Mouse (Mus musculus) liver, embryonic 14.5 days (tissue): Measurements from ENCODE around the gene Glmp. TPM values are rescaled to one million over a fixed set of nuclear protein-coding genes. Genes with fewer than 3 reads are reported as not detected.
"Not testable (repeated sequence)": the region's sequence is repeated elsewhere in the genome, so short reads cannot be mapped to it uniquely, and the experiment has no call there.

Experiments used
- ATAC-seq: fragments of 200-750 bp; cut with Nextera tagmentation; 2 replicates; pipeline ENCODE4 v1.8.0; 2017; ENCODE audit warnings: moderate number of reproducible peaks, mild to moderate bottlenecking, moderate library complexity; ENCODE audit not compliant: insufficient read depth
- DNase-seq, 3 experiments: peaks; one replicate each; pipeline ENCODE4 v3.0.0-alpha.2; 2012 to 2013; ENCODE audit warnings: low read depth in 3 of 3, low spot score in 3 of 3
- H3K27ac ChIP-seq: fragments of 300-500 bp; sonication (generic); 2 replicates; pipeline ENCODE4 v1.5.1; 2014; ENCODE audit warnings: moderate library complexity, mild to moderate bottlenecking, control low read depth, inconsistent platforms
- H3K27me3 ChIP-seq: fragments of 300-500 bp; sonication (generic); 2 replicates; pipeline ENCODE4 v1.6.1; 2014; ENCODE audit warnings: mild to moderate bottlenecking, low read length, moderate library complexity; ENCODE audit not compliant: control insufficient read depth, insufficient read depth
- H3K36me3 ChIP-seq: fragments of 300-500 bp; sonication (generic); replicated peaks from 2 replicates; pipeline ENCODE4 v1.6.1; 2014; ENCODE audit warnings: low read depth; ENCODE audit not compliant: control insufficient read depth, insufficient read depth
- H3K4me1 ChIP-seq, 2 experiments: fragments of 200-500 bp in 1 of 2; fragments of 300-500 bp in 1 of 2; sonication (generic) in 1 of 2; replicated peaks; 2 replicates each; pipeline ENCODE4 v1.6.1; 2012 to 2014; ENCODE audit warnings: antibody characterized with exemption in 1 of 2, inconsistent platforms in 1 of 2, low read length in 1 of 2; ENCODE audit not compliant: control insufficient read depth in 2 of 2, insufficient read depth in 2 of 2
- H3K4me2 ChIP-seq: fragments of 300-500 bp; sonication (generic); 2 replicates; pipeline ENCODE4 v1.6.1; 2014; ENCODE audit warnings: low read depth, mild to moderate bottlenecking, control low read depth, moderate library complexity
- H3K4me3 ChIP-seq, 2 experiments: fragments of 200-500 bp in 1 of 2; fragments of 300-500 bp in 1 of 2; sonication (generic) in 1 of 2; 2 replicates each; pipeline ENCODE4 v1.5.1; 2012 to 2014; ENCODE audit warnings: low read depth in 2 of 2, low read length in 2 of 2, mild to moderate bottlenecking in 2 of 2, control low read depth in 1 of 2, inconsistent platforms in 1 of 2, moderate library complexity in 1 of 2; ENCODE audit not compliant: insufficient read depth in 1 of 2
- H3K9ac ChIP-seq: fragments of 300-500 bp; sonication (generic); replicated peaks from 2 replicates; pipeline ENCODE4 v1.6.1; 2014; ENCODE audit warnings: mild to moderate bottlenecking, control low read depth, moderate library complexity
- H3K9me3 ChIP-seq: fragments of 300-500 bp; sonication (generic); 2 replicates; pipeline ENCODE4 v1.6.1; 2016; ENCODE audit warnings: low read length, mixed read lengths; ENCODE audit not compliant: control insufficient read depth
- WGBS: fragments of 180-500 bp; shearing (Covaris S2); extraction: QIAGEN DNeasy Blood & Tissue Kit; methylation state at CpG from one replicate; pipeline ENCODE4 v1.1.7; 2014; ENCODE audit not compliant: insufficient replicate concordance; 5-methylcytosine and 5-hydroxymethylcytosine counted together
- polyA plus RNA-seq, 2 experiments: library from polyadenylated mRNA; depleted of rRNA in 1 of 2; stranded (reverse) in 1 of 2; unstranded in 1 of 2; fragments of >200 nt; fragmentation: Nextera tagmentation in 1 of 2; extraction: Ambion mirVana in 1 of 2; gene quantifications; 2 replicates each; pipeline versions ENCODE4 v1.2.1 to v1.2.3; 2012 to 2014

The Glmp gene
- polyA plus RNA-seq, 2 experiments: 31.1 to 51.6 TPM

- not testable (repeated sequence) for H3K27me3 ChIP-seq, H3K27ac ChIP-seq, H3K9ac ChIP-seq, H3K4me1 ChIP-seq, H3K4me3 ChIP-seq, H3K9me3 ChIP-seq, H3K36me3 ChIP-seq
- H3K4me2 ChIP-seq: peak overlapping the region; percentile 22; the same call in 1 of the 2 replicates
- ATAC-seq (peak; percentile 78), DNase-seq (peak in 1 of 3 experiments; percentile 27)
- WGBS: 8% methylated on average over 18 of the region's 19 CpGs
Measured at GRCm38 (mm10) chr3:88375750-88376626, 51.2 kb downstream of the Glmp start.

- H3K4me1 ChIP-seq, ATAC-seq, H3K4me2 ChIP-seq, H3K9me3 ChIP-seq, H3K4me3 ChIP-seq, H3K27ac ChIP-seq, H3K9ac ChIP-seq, DNase-seq, H3K36me3 ChIP-seq, H3K27me3 ChIP-seq: not testable (repeated sequence)
- 32% methylated on average over 5 of the region's 7 CpGs for WGBS
Measured at GRCm38 (mm10) chr3:88376644-88377043, 51.8 kb downstream of the Glmp start.

DNA sequence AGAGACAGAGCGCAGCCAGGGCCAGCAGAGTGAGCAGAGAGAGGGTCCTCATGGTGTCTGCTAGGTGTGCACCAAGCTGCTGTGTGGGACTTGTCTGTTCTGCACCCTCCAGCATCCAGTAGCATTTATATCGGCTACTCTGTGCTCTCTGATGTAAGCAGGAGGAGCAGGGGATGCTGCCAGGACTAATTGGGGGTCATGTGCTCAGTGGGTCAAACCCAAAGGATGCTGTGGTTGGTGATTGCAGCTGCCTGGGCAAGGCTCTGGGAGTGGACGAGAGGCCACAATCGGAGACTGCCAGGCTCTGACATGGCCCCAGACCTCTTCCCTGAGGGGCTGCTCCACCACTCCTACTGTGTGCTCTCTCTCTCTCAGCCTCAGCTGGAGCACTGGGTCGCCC is 53.8 kb downstream of the Glmp start, which contains the start of gene Bglap2:
Bglap2 (minus strand) TSS at position 101 of the 400 bp plus-strand sequence.
- not testable (repeated sequence) for H3K9ac ChIP-seq, H3K9me3 ChIP-seq, H3K4me2 ChIP-seq, H3K27me3 ChIP-seq, H3K27ac ChIP-seq, DNase-seq, H3K36me3 ChIP-seq, ATAC-seq, H3K4me3 ChIP-seq, H3K4me1 ChIP-seq
- WGBS: 43% methylated on average over 4 of the region's 5 CpGs

Other genes starting within 250 kb of the Glmp start
- not detected in 2 replicates for gene Ttc24, start 246.7 kb upstream of the Glmp start, polyA plus RNA-seq (2012; rRNA removed)
- not detected in 2 replicates for gene Ttc24, start 246.7 kb upstream of the Glmp start, polyA plus RNA-seq (2014; fragmentation: Nextera tagmentation; extraction: Ambion mirVana)
- 8.4 and 8.8 TPM in 2 replicates for gene Iqgap3, start 243.1 kb upstream of the Glmp start, polyA plus RNA-seq (2012; rRNA removed)
- 6.7 and 7.6 TPM in 2 replicates for gene Iqgap3, start 243.1 kb upstream of the Glmp start, polyA plus RNA-seq (2014; fragmentation: Nextera tagmentation; extraction: Ambion mirVana)
- gene Mef2d, start 182.7 kb upstream of the Glmp start, polyA plus RNA-seq (2012; rRNA removed): 10.3 and 11.1 TPM in 2 replicates
- 6.4 and 7.5 TPM in 2 replicates for gene Mef2d, start 182.7 kb upstream of the Glmp start, polyA plus RNA-seq (2014; fragmentation: Nextera tagmentation; extraction: Ambion mirVana)
- gene Rhbg, start 70.3 kb upstream of the Glmp start, polyA plus RNA-seq (2012; rRNA removed): 5.6 and 7.8 TPM in 2 replicates
- 7.6 and 8.0 TPM in 2 replicates for gene Rhbg, start 70.3 kb upstream of the Glmp start, polyA plus RNA-seq (2014; fragmentation: Nextera tagmentation; extraction: Ambion mirVana)
- not detected in 2 replicates for gene Gm38392, start 37.8 kb upstream of the Glmp start, polyA plus RNA-seq (2012; rRNA removed)
- not detected in 2 replicates for gene Gm38392, start 37.8 kb upstream of the Glmp start, polyA plus RNA-seq (2014; fragmentation: Nextera tagmentation; extraction: Ambion mirVana)
- gene Tsacc, start 28.0 kb upstream of the Glmp start, polyA plus RNA-seq (2012; rRNA removed): 2.3 and 2.5 TPM in 2 replicates
- 3.7 and 4.6 TPM in 2 replicates for gene Tsacc, start 28.0 kb upstream of the Glmp start, polyA plus RNA-seq (2014; fragmentation: Nextera tagmentation; extraction: Ambion mirVana)
- 121 and 179 TPM in 2 replicates for gene Cct3, start 27.9 kb upstream of the Glmp start, polyA plus RNA-seq (2012; rRNA removed)
- 269 and 292 TPM in 2 replicates for gene Cct3, start 27.9 kb upstream of the Glmp start, polyA plus RNA-seq (2014; fragmentation: Nextera tagmentation; extraction: Ambion mirVana)
- gene Tmem79, start 11.1 kb downstream of the Glmp start, polyA plus RNA-seq (2012; rRNA removed): 0.70 and 0.92 TPM in 2 replicates
- 0.92 and 1.0 TPM in 2 replicates for gene Tmem79, start 11.1 kb downstream of the Glmp start, polyA plus RNA-seq (2014; fragmentation: Nextera tagmentation; extraction: Ambion mirVana)
- gene Smg5, start 11.2 kb downstream of the Glmp start, polyA plus RNA-seq (2012; rRNA removed): 33.6 and 36.6 TPM in 2 replicates
- 18.8 and 23.7 TPM in 2 replicates for gene Smg5, start 11.2 kb downstream of the Glmp start, polyA plus RNA-seq (2014; fragmentation: Nextera tagmentation; extraction: Ambion mirVana)
- gene Paqr6, start 39.6 kb downstream of the Glmp start, polyA plus RNA-seq (2012; rRNA removed): 7.8 and 8.7 TPM in 2 replicates
- gene Paqr6, start 39.6 kb downstream of the Glmp start, polyA plus RNA-seq (2014; fragmentation: Nextera tagmentation; extraction: Ambion mirVana): 4.1 and 6.6 TPM in 2 replicates
- gene Bglap3, start 47.7 kb downstream of the Glmp start, polyA plus RNA-seq (2012; rRNA removed): 0.27 and 0.38 TPM in 2 replicates
- 0.29 and 0.38 TPM in 2 replicates for gene Bglap3, start 47.7 kb downstream of the Glmp start, polyA plus RNA-seq (2014; fragmentation: Nextera tagmentation; extraction: Ambion mirVana)
- not detected in 2 replicates for gene Bglap2, start 53.7 kb downstream of the Glmp start, polyA plus RNA-seq (2012; rRNA removed)
- not detected in 2 replicates for gene Bglap2, start 53.7 kb downstream of the Glmp start, polyA plus RNA-seq (2014; fragmentation: Nextera tagmentation; extraction: Ambion mirVana)
- gene Bglap, start 59.4 kb downstream of the Glmp start, polyA plus RNA-seq (2012; rRNA removed): not detected in 2 replicates
- not detected in 2 replicates for gene Bglap, start 59.4 kb downstream of the Glmp start, polyA plus RNA-seq (2014; fragmentation: Nextera tagmentation; extraction: Ambion mirVana)
- 59.1 and 60.6 TPM in 2 replicates for gene Pmf1, start 85.3 kb downstream of the Glmp start, polyA plus RNA-seq (2012; rRNA removed)
- gene Pmf1, start 85.3 kb downstream of the Glmp start, polyA plus RNA-seq (2014; fragmentation: Nextera tagmentation; extraction: Ambion mirVana): 73.8 and 81.2 TPM in 2 replicates
- 8.8 and 9.2 TPM in 2 replicates for gene Slc25a44, start 100.1 kb downstream of the Glmp start, polyA plus RNA-seq (2012; rRNA removed)
- 9.9 and 11.7 TPM in 2 replicates for gene Slc25a44, start 100.1 kb downstream of the Glmp start, polyA plus RNA-seq (2014; fragmentation: Nextera tagmentation; extraction: Ambion mirVana)
- gene Sema4a, start 136.2 kb downstream of the Glmp start, polyA plus RNA-seq (2012; rRNA removed): 12.7 and 17.8 TPM in 2 replicates
- 9.1 and 10.5 TPM in 2 replicates for gene Sema4a, start 136.2 kb downstream of the Glmp start, polyA plus RNA-seq (2014; fragmentation: Nextera tagmentation; extraction: Ambion mirVana)
- 45.2 and 58.7 TPM in 2 replicates for gene Lmna, start 184.9 kb downstream of the Glmp start, polyA plus RNA-seq (2012; rRNA removed)
- 115 and 132 TPM in 2 replicates for gene Lmna, start 184.9 kb downstream of the Glmp start, polyA plus RNA-seq (2014; fragmentation: Nextera tagmentation; extraction: Ambion mirVana)
- gene Mex3a, start 207.4 kb downstream of the Glmp start, polyA plus RNA-seq (2012; rRNA removed): 1.1 and 1.3 TPM in 2 replicates
- 0.74 and 0.82 TPM in 2 replicates for gene Mex3a, start 207.4 kb downstream of the Glmp start, polyA plus RNA-seq (2014; fragmentation: Nextera tagmentation; extraction: Ambion mirVana)
- 0.39 and 0.52 TPM in 2 replicates for gene Rab25, start 223.3 kb downstream of the Glmp start, polyA plus RNA-seq (2012; rRNA removed)
- 0.25 TPM in 1 of 2 replicates, not detected in the other for gene Rab25, start 223.3 kb downstream of the Glmp start, polyA plus RNA-seq (2014; fragmentation: Nextera tagmentation; extraction: Ambion mirVana)
- gene Lamtor2, start 228.1 kb downstream of the Glmp start, polyA plus RNA-seq (2012; rRNA removed): 63.1 and 73.1 TPM in 2 replicates
- 60.5 and 62.0 TPM in 2 replicates for gene Lamtor2, start 228.1 kb downstream of the Glmp start, polyA plus RNA-seq (2014; fragmentation: Nextera tagmentation; extraction: Ambion mirVana)
- 22.7 and 27.2 TPM in 2 replicates for gene Ubqln4, start 228.7 kb downstream of the Glmp start, polyA plus RNA-seq (2012; rRNA removed)
- 17.9 and 20.9 TPM in 2 replicates for gene Ubqln4, start 228.7 kb downstream of the Glmp start, polyA plus RNA-seq (2014; fragmentation: Nextera tagmentation; extraction: Ambion mirVana)